Mouse (Mus musculus) 3T3-L1 (cell line): ENCODE measurements around the gene Rap1gap2.

Experiments used
- DNase-seq: peaks from one replicate; pipeline ENCODE4 v3.0.0-alpha.2; 2015; ENCODE audit warnings: low read depth, low spot score

Gene Rap1gap2

GRCm38 (mm10) chr11:74412462-74412861, 198.3 kb downstream of the Rap1gap2 start:
- no peak for DNase-seq

- DNase-seq, result no peak
Observed at GRCm38 (mm10) chr11:74411943-74412342, 198.8 kb downstream of the Rap1gap2 start.

- DNase-seq, result peak; percentile 62
Observed at GRCm38 (mm10) chr11:74409757-74410174, 200.9 kb downstream of the Rap1gap2 start.

GRCm38 (mm10) chr11:74409447-74409754, 201.3 kb downstream of the Rap1gap2 start:
- no peak for DNase-seq

- DNase-seq, result peak; percentile 91
Observed at GRCm38 (mm10) chr11:74408587-74409446, 201.9 kb downstream of the Rap1gap2 start.

- DNase-seq, result no peak
Observed at GRCm38 (mm10) chr11:74405201-74405600, 205.5 kb downstream of the Rap1gap2 start.

- peak; percentile 15 for DNase-seq
Observed at GRCm38 (mm10) chr11:74404216-74404615, 206.5 kb downstream of the Rap1gap2 start.

- DNase-seq, result peak; percentile 44
Observed at GRCm38 (mm10) chr11:74402126-74402525, 208.6 kb downstream of the Rap1gap2 start.

GRCm38 (mm10) chr11:74395583-74395982, 215.1 kb downstream of the Rap1gap2 start:
- DNase-seq, result no peak

GRCm38 (mm10) chr11:74393489-74393888, 217.2 kb downstream of the Rap1gap2 start:
- no peak for DNase-seq

GRCm38 (mm10) chr11:74392903-74393302, 217.8 kb downstream of the Rap1gap2 start:
- DNase-seq, result no peak

GRCm38 (mm10) chr11:74391899-74392298, 218.8 kb downstream of the Rap1gap2 start:
- no peak for DNase-seq

- no peak for DNase-seq
Observed at GRCm38 (mm10) chr11:74387203-74387602, 223.5 kb downstream of the Rap1gap2 start.

- no peak for DNase-seq
Observed at GRCm38 (mm10) chr11:74385674-74386073, 225.0 kb downstream of the Rap1gap2 start.

- DNase-seq, result peak; percentile 6
Observed at GRCm38 (mm10) chr11:74379166-74379873, 231.4 kb downstream of the Rap1gap2 start.

GRCm38 (mm10) chr11:74376847-74377246, 233.9 kb downstream of the Rap1gap2 start:
- peak; percentile 76 for DNase-seq

- DNase-seq, result peak; percentile 91
Observed at GRCm38 (mm10) chr11:74371393-74372100, 239.2 kb downstream of the Rap1gap2 start.

- DNase-seq, result no peak
Observed at GRCm38 (mm10) chr11:74361769-74362168, 248.9 kb downstream of the Rap1gap2 start, which contains the start of gene Olfr412. Gene Olfr412, plus strand, starts transcription at chr11:74362069.

- DNase-seq, result no peak
Observed at GRCm38 (mm10) chr11:74352550-74352949, 258.2 kb downstream of the Rap1gap2 start, which contains the start of gene Olfr411. Gene Olfr411, minus strand, starts transcription at chr11:74352650.

- DNase-seq, result no peak
Observed at GRCm38 (mm10) chr11:74337931-74338330, 272.8 kb downstream of the Rap1gap2 start, which contains the start of gene Olfr410. Gene Olfr410, minus strand, starts transcription at chr11:74338031.
